Mouse (Mus musculus): Measurements from ENCODE around the gene Gpatch2. TPM values are rescaled to one million over a fixed set of nuclear protein-coding genes. Genes with fewer than 3 reads are reported as not detected.

Gene Gpatch2
- total RNA-seq (2022) = 10 to 100 TPM; 23.3 to 35.0 (median 28.7) TPM

DNA sequence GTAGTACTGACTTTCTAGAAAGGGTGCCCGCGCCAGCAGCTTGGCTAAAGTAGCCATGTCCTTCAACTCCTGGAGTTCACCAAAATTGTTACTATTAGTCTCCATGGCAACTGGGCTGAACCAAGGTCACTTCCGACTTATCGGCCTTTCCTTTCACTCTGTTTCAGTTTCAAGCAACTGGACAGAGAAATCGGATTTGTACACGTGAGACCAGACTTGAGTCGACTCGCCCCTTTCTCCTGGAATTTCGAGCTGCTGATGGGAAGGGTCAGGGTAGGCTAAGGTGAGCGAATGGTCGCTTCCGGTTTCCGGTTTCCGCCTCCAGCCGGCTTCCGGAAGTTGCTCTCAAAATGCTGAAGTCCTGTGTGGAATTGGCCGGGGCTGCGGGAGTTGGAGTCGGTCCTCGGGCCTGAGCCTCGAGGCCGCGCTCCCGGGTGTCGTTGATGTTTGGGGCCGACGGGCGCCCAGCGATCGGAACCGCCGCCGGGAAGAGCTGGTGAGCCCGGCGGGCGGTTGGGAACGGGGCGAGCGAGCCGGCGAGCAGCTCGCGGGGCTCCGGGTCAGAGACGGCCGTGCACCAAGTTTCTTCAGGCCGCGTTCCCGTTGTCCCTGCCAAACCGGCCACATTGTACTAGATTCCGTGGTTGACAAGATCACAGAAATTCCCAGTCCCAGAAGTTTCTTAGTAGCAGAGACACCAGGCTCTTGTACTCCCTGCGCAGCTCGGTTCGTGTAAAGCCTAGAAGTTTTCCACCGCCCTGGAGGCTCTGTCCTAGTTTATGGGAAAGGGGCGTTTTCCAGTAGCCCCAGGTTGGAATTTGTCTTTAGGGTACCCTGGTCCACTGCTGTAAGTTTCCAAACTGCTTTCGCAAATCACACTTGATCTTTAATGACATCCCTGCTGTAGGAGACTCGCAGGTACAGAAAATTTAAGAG, at the start of gene Gpatch2, which contains the start of gene Spata17:
Gene Gpatch2 (plus strand): TSS at position 328 of the 936 bp plus-strand sequence.
Gene Spata17 (minus strand): TSS at position 285 of the 936 bp plus-strand sequence.
- peak; percentile 71 for DNase-seq

DNA sequence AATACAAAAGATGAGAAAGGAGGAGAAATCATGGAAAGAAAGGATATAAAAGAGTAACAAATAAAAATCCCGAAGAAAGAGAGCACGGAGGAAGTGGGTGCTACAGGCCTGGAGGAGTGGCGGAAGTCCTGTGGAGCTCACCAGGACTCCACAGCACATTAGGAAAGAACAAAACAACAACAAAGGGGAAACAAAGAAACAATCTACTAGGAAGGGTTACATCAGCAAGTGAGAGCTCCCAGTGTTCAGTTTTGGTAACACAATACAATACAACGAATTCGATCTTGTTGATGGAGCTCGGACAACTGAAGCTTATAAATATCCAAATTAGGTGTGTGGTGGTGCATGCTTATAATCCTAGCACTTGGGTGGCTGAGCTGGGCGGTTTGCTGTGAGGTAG, 45.7 kb upstream of the Gpatch2 start:
- DNase-seq = no peak

DNA sequence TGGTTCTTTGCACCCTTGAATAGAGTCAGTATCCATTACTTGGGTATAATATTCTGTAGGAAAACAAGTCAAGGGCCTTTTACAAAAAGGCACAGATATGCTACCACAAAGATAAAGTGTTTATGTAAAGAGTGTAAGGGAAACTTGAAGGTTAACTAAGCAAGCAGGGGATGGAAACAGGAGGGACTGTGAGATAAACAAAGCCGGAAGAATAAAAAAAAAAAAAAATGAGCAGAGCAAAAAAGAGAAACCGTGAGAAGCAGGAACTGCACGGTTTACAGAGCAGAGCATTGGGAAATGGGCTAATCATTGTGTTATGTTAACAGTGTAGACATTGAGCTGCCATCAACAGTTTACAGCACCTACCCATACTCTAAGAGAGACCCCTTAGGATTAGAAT, 44.9 kb upstream of the Gpatch2 start:
- DNase-seq = no peak

DNA sequence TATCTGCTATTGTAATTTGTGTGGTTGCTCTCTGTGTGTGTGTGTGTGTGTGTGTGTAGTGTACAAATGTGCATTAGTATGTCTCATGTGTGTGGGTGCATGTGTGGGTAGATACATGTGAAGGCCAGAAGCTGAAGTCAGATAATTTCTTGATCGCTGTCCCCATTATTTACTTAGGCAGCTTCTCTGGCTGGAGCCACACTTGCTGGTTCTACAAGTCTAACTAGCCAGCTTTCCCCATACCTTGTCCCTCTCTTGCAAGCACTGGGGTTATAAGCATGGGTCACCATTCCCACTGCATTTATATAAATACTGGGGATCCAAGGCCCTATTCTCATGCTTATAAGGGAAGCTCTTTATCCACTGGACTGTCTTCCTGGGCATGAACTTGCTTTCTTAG, 39.3 kb upstream of the Gpatch2 start:
- DNase-seq = no peak

DNA sequence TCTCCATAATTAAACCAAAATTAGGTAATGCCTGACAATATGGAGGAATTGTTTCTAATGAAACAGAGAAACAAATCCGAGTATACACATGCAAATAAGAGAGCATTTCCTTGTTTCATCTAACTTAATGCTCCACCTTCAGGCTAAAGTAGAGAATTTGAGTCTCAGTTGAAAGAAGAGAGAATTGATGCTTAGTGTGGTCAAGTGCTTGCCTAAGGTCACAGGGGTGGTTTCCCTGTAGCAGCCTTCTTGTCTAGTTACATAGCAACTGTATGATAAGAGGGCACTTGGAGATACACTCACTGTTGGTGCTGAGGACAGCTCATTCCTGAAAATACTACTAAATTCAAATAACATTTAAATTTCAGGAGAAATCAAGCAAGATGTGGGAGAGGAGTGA, 36.8 kb upstream of the Gpatch2 start:
- no peak for DNase-seq

DNA sequence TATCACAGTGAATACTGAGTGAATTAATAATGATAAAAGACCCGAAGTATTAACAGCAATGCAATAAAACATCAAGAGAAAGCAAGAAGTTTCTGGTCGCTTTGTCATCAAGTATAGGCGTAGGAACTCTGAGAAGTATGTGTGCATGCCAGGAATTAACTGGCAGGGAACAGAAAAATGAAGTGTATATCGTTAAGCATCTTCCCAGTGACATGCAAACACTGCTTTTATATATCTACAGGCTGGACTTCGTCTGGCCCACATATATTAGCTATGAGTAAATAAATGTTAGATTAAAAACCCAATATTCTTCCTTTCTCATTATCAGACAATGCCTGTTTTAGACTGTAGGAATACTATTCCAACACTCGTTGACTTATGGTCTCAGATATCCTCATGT, 9.8 kb upstream of the Gpatch2 start:
- DNase-seq = no peak

DNA sequence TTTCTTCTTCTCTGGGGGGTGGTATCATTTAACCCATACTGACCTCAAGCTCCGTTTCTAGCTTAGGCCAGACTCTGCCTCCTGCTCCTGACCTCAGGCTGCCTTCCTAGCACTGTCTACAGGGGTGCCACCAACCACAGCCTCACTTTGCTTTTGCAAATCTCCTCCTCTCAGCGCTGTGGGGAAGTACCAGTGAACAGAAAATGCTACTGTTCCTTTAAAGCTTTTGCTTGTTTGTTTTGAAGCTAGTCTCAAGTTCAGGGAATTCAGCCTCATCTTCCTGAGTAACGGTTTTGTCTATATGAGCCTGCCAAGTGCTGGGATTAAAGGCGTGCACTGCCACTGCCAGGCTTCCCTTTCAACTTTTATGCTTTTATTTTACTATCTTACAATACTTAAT, 5.8 kb upstream of the Gpatch2 start:
- DNase-seq = no peak

DNA sequence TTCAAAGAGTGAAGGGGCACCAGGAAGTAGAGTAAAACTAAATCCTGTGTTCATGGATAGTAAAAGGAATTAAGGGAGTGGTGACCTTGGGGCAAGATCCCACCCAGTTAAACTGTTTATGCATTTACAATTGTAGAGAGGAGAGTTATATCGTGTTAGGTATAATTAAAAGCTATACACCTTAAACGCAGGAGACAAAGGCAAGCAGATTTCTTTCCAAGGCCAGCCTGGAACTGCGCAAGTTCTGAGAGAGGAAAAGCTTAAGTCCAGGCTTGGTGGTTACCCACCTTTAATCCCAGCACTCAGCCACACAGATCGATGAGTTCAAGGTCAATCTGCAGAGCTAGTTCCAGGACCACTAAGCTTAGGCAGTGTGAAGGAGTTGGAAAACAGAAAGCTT, 4.6 kb upstream of the Gpatch2 start:
- DNase-seq = no peak

DNA sequence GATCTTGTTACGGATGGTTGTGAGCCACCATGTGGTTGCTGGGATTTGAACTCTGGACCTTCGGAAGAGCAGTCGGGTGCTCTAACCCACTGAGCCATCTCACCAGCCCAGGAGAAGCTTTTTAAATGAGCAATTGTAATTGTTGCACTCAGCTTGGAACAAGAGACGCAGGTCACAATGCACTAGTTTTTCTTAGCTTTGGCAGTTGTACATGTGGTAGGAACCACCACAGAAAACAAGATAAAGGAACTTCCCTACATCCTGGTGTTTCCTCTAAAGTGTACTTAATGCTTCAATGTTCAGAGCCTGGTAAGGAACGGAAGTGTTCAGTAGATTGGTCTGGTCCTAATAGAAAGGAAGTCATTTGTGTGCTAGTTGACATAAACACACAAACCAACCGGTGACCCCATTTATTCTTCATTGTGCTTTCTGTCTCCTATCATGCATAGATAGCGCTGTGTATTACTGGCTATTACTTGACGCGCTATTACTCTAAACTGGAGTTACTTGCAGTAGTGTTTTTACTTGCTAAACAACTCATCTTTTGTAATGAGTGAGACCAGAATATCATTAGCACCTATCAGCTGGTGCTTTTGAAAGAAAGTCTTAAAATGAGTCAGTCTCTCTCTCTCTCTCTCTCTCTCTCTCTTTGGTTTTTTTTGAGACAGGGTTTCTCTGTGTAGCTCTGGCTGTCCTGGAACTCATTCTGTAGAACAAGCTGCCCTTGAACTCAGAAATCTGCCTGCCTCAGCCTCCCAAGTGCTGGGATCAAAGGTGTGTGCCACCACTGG, 1.5 kb downstream of the Gpatch2 start:
- DNase-seq = no peak

DNA sequence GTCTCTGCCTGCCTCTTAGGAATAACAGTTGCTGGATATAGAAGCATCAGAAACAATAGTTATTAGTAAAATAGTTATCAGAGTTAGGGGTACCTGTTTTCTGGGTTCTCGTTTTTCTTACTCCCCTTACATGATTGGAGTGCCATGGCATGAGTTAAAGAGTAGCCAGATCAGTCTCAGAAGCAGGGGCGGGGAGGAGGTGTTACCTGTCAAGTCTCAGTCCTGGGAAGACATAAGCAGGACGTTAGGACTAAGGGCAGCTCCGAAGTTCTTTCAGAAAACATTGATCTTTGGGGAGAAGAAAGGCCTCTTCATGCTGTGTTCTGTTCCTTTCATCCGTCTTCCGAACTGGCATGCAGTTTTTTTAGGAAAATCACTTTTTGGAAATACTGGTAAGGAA, 5.4 kb downstream of the Gpatch2 start:
- DNase-seq = no peak

DNA sequence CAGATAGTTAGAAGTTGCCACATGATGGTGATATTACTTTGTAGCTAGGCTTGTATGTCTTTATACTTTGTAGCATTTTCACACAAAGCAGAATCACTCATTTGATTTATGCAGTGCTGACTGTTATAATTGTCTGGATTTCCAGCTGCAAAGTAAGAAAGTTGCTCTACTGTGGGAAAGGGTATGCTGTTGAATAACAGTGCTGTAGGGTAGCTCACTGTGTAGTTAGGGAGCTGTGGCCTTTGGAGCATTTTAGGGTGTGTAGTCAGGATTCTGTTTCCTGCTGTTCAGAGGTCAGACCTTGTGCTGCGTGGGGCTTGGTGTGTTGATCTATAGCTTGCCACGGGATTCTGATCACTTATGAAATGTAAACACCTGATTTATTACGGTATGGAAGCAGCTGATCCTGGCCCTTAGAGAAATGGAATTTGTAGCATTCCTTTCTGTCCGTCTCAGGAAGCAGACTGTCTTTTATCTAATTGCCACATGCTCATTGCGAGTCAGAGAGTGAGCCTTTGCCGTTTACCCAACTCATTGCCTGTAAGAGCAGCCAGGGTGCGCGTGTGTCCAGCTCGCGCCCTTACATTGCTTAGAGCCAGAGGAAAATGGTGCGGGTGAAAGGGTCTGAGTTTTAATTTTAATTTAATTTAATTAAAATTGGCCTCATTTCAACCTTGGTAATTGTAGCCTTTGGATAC, 11.2 kb downstream of the Gpatch2 start:
- no peak for DNase-seq

DNA sequence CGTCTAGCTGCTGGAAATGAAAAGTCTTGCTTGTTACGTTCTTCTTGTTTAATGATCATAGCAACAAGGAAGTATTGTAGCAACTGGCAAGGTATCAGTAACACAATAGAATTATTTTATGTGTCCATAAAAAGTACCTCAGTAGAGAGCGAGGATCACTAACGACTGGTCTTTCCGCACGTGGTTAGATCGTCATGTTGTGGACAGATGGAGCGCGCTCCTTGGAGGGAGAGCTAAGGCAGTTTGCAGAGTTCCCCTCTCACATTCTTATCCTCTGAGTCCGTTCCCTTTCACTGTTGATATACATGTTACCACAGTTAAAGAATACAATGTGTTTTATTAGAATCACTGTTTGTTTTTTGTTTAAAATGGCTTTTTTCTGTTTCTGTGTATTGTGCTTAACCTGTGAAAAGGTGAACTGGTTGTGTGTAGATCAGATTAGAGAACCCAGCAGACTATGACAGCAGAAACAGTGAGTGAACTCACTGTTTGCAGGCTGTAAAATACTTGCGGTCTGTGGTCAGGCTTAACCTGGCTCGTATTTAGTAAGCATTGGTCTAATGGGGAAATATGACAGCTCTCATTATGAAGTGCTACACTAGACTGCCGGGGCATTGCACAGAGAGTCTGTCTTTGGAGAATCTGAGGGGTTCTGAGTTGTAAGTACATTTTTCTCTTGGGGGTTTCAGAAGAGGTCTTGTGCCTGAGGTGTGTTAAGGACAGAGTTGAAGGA, 13.3 kb downstream of the Gpatch2 start:
- DNase-seq = no peak

DNA sequence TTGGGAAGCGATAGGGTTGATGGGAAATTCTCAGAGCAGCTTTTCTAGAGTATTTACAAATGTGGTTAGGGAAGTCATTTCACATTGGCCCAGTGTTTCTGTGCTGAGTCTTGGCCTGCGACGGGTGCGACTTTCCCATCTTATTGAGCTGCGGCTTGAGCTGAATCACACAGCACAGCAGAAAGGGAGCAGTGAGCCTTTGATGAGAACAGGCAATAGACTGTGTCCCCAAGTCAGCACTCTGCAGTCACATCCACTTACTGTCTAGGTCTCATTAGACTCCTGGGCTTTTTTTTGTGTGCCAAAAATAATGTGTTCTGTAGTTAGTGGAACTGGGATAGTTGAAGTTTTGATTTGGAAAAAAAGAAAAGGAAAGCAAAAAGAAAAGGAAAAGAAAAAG, 14.9 kb downstream of the Gpatch2 start:
- DNase-seq = no peak

DNA sequence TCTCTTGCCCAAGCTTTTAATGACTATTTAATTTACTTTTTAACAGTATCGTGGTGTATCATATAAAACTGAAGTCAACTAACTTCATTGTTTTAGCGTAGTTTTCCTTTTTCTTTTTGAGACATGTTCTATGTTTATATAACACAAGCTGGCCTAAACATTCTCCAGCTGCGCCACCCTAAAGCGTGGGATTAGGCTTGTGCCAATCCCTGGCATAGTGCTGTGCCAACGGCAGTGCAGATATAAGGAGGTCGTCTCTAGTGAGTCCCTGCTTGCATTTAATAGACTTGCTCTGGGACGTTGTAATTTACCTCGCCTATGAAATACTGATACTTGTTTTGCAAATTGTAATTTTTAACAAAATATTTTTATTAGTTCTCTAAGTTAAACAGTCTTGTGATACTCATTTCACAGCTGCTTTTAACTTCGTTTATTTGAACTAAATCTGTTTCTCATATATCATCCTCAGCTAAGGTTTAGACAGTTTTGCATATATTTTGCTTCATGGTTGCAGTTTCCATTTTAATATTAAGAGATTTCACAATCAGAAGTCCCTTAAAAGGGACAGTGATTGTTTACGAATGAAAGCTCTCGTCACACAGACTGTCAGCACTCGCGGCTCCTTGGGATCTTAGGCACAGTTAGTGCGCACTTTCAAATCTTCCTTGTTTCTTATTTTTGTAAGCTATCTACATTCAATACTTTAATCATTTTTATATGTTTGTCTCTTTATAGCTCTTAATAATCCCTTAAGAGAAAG, 17.1 kb downstream of the Gpatch2 start:
- DNase-seq = no peak

DNA sequence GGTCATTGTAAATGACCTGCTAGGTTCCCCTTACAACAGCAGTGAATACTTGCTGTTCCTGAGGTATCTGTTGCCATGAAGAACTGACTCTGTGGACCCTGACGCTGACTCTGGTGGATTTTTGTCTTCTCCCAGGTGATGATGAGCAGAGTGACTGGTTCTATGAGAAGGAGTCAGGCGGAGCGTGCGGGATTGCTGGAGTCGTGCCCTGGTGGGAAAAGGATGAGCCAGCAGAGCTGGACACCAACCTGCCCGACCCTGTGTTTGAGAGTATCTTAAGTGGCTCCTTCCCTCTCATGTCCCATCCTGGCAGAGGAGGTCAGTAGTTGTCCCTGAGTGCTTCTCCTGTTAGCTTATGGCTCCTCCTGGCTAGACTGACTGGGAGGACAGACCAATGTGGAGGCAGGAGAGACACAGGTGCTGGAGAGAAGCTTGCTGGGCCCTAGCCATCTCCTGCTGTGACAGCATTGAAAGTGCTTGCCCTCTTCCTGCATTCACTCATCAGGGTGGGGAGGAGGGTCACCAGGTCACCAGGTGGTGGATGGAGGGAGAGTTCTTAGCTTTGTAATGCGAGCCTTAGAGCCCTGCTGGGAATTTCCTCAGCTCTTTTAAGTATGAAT, 17.8 kb downstream of the Gpatch2 start:
- no peak for DNase-seq

DNA sequence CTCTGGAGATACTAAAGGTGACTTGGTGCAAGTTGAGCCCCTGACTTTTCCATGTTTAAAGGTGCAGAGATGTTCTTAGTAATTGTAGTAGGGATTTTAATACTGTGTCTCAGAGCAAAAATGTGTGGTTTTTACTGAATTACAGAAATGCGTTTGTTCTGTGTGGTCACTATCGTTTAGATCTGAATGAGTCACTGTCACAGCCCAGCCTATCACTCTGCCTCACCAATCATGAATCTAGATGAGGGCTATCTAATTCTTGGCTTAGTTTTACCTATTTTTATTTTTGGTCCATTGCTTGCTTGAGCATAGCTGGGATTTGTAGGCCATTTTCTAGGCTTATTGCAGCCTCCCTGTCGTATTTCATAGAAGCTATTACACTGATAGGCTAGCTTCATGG, 19.9 kb downstream of the Gpatch2 start:
- no peak for DNase-seq

DNA sequence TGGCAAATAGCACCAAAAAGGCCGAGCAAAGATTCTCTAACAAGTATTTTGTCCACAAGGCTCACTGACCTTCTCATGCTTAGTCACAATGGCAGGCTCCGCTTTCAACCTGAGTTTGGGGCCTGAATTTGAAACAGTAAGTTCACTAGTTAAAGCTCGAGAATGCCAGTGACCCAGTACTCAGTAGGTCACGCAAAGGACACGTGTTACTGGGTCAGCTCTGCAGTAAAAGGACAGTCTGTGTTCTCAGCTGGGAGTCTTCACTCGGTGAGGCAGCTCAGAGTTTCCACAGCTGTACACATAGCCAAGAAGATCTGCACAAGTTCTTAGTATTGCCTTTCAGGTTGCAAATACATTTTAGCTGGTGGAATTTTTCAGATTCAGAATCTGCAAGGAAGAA, 21.0 kb downstream of the Gpatch2 start:
- DNase-seq = no peak

DNA sequence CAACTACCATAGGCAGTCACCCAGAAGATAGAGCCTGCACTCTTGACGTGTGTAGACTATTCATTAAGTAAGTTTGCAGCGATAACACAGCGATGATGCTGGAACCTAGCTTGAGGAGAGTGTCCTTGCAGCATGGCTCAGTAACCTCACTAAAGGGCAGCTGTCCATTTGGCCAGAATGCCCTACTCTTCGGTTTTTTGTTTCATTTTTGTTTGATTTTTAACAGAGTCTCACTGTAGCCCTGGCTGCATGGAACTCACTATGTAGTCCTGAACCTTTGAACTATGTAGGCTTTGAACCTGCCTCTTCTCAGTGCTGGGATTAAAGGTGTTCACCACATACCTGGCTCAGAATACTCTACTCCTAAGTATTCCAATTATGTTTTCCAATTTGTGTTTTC, 22.8 kb downstream of the Gpatch2 start:
- DNase-seq = no peak

DNA sequence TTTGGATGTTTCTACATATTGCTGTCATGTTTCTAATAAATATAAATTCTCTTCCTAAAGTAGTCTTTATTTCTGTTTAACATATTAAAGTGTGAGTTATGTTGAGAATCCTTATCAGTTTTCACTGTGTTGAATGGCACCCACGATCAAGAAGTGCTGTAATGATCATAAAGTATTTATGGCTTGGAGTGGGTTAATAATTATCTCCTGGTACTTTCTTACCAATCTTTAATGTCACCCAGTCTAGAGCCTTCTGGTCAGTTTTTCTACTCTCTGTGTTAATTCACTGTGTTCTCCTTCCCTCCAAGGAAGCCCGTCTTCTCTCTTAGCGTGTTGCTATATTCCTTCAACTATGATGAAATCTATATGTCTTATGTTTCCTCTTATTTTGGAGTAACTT, 25.0 kb downstream of the Gpatch2 start:
- no peak for DNase-seq

DNA sequence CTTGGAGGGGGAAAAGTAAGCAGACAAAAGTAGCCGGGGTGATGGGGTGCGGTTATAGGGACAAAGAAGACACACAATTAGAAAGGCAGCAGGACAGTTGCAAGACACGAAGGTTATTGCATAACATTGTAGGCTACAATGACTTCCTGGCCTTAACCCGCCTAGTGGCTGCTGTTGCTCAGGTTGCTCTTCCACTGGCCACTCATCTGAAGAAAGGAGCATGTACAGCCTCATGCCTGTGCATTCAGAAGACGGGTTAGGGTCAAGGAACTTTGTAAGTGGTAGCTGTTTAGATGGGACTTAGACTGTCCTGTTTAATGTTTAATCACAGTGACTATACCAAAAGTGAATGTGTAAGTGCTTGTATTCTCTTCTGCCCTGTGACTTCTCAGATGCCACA, 26.0 kb downstream of the Gpatch2 start:
- no peak for DNase-seq

DNA sequence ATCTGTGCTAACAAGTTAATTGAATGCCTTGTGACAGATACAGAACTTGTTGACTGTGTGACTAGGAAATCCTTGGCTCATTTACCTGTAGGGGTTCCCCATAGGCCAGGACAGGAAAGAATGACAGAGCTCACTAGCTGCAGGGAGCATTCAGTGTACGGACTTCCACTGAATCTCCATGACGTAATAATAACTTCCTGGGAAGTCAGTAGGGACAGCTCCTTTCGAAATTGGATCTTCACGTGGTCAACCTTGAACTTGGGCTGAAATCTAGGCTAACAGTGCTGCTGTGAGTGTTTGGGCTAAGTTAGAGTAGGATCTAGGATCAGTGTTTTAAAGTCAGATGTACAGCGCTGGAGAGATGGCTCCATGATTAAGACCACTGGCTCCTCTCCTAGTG, 29.4 kb downstream of the Gpatch2 start:
- DNase-seq = no peak
